Mouse (Mus musculus): ENCODE results near the gene Vti1b. TPM values are rescaled to one million over a fixed set of nuclear protein-coding genes. Genes with fewer than 3 reads are reported as not detected.
A peak's percentile ranks its signal among the peaks of the same experiment; 100 is the strongest.

The Vti1b gene
- 103 and 105 TPM in 2 replicates for polyA plus RNA-seq (2014; fragmentation: Nextera tagmentation; extraction: Ambion mirVana)

DNA sequence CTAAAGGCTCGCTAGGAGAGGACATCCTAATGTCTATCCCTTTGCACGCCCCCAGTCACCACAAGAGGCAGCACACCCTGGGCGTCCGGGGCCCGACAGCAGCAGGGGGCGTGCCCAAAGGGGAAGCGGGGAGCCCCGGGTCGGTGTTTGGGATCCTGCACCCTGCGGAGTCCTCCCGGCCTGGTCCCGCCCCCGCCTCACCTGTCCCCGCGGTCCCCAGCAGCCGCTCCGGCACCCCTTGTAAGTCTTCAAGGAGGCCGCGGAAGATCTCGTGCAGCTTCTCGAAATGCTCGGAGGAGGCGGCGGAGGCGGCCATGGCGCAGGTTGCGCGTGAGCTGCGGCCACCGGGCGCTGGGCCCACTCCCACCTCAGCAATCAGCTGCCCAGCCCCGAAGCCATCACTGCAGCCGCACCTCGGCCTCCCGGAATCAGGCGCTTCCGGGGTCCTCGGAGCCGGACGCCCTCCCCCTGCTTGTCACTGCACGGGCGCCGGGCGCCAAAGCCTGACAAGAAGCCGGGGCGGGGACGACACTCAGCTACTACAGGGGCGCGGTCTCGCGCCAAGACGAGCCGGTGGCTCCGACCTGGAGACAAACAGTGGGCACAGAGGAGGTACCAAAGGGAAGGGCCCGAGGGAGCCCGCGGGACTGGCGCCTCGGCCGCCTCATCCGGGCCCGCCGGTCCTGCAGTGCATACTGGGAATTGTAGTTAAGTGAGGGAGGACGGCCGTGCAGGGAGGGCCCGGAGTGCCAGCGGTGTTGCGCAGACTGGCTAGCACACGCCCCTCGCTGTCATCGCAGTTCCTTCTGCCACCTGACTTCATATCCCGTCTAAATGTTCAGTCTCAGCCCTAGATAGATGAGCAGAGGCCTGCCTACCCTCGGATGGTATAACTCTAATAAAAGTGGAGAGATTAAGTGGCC lies at the start of gene Vti1b:
TSS of gene Vti1b (minus strand) at position 649 of the 923 bp plus-strand sequence.
- Histone ChIP-seq H3K9ac (ENCODE audit: low read length) (peak within 1 kb of the TSS; percentile 91), H3K4me3 (ENCODE audit: low read depth, low read length) (peak within 1 kb of the TSS; percentile 97), H3K27ac (ENCODE audit: low read depth, low read length) (peak within 1 kb of the TSS; percentile 78), H3K27me3 (ENCODE audit: control insufficient read depth, insufficient read depth, low read length) (no peaks in the 10 kb centered on the region), H3K9me3 (ENCODE audit: control insufficient read depth, low read length) (no peaks in the 10 kb centered on the region), H3K4me2 (ENCODE audit: low read depth) (peak within 1 kb of the TSS; percentile 53), H3K4me1 (ENCODE audit: control insufficient read depth, insufficient read depth, low read length) (peaks cover 6% of the 10 kb centered on the region), H3K36me3 (ENCODE audit: control insufficient read depth, insufficient read depth, low read length) (no peaks in the 10 kb centered on the region)
- peak; percentile 97 for ATAC-seq (ENCODE audit: insufficient read depth, low FRiP score, low TSS enrichment)
- under 1% methylated on average over 72 of the region's 73 CpGs for WGBS
- peak; percentile 89 for DNase-seq (ENCODE audit: low spot score)

GRCm38 (mm10) chr12:79217511-79217910 lies 45.0 kb upstream of the Vti1b start:
- Histone ChIP-seq H3K27ac (ENCODE audit: low read depth, low read length) (no peak overlapping the region), H3K9me3 (ENCODE audit: control insufficient read depth, low read length) (no peaks in the 10 kb centered on the region), H3K36me3 (ENCODE audit: control insufficient read depth, insufficient read depth, low read length) (no peaks in the 10 kb centered on the region), H3K4me2 (ENCODE audit: low read depth) (no peak overlapping the region), H3K4me3 (ENCODE audit: low read depth, low read length) (no peak overlapping the region), H3K27me3 (ENCODE audit: control insufficient read depth, insufficient read depth, low read length) (no peaks in the 10 kb centered on the region), H3K9ac (ENCODE audit: low read length) (no peak overlapping the region), H3K4me1 (ENCODE audit: control insufficient read depth, insufficient read depth, low read length) (no peaks in the 10 kb centered on the region)
- ATAC-seq (ENCODE audit: insufficient read depth, low FRiP score, low TSS enrichment) (no peak), DNase-seq (ENCODE audit: low spot score) (no peak)
- 49% methylated on average over 5 of the region's 5 CpGs for WGBS

DNA sequence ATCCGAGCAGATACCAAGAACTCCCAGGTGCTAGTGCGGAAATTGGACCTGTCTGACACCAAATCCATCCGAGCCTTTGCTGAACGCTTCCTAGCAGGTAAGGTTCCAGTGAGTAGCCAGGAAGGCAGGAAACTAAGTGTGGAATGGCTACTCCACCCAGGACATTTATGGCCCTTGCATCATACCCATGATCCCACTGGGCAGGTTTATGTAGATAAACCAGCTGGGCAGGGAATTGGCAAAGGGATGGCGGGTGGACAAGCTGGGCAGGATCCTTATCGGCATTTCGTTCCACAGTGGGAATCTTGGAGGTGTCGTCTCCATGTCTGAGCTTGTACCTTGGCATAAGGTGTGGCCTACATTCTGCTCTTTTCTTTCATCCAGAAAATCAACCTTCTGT lies 39.0 kb upstream of the Vti1b start:
- ATAC-seq (ENCODE audit: insufficient read depth, low FRiP score, low TSS enrichment) (no peak), DNase-seq (ENCODE audit: low spot score) (no peak)
- Histone ChIP-seq H3K9ac (ENCODE audit: low read length) (no peak overlapping the region), H3K4me3 (ENCODE audit: low read depth, low read length) (no peak overlapping the region), H3K36me3 (ENCODE audit: control insufficient read depth, insufficient read depth, low read length) (no peaks in the 10 kb centered on the region), H3K4me1 (ENCODE audit: control insufficient read depth, insufficient read depth, low read length) (no peaks in the 10 kb centered on the region), H3K27me3 (ENCODE audit: control insufficient read depth, insufficient read depth, low read length) (no peaks in the 10 kb centered on the region), H3K4me2 (ENCODE audit: low read depth) (no peak overlapping the region), H3K27ac (ENCODE audit: low read depth, low read length) (no peak overlapping the region), H3K9me3 (ENCODE audit: control insufficient read depth, low read length) (no peaks in the 10 kb centered on the region)
- 91% methylated on average over 8 of the region's 8 CpGs for WGBS

GRCm38 (mm10) chr12:79208703-79209464 lies 36.4 kb upstream of the Vti1b start, which contains the start of gene Rdh12:
Gene Rdh12 (plus strand): TSS chr12:79208914.
- Histone ChIP-seq H3K4me1 (ENCODE audit: control insufficient read depth, insufficient read depth, low read length) (no peaks in the 10 kb centered on the region), H3K27me3 (ENCODE audit: control insufficient read depth, insufficient read depth, low read length) (no peaks in the 10 kb centered on the region), H3K36me3 (ENCODE audit: control insufficient read depth, insufficient read depth, low read length) (no peaks in the 10 kb centered on the region), H3K9ac (ENCODE audit: low read length) (no peak within 1 kb of the TSS), H3K27ac (ENCODE audit: low read depth, low read length) (no peak within 1 kb of the TSS), H3K9me3 (ENCODE audit: control insufficient read depth, low read length) (no peaks in the 10 kb centered on the region), H3K4me3 (ENCODE audit: low read depth, low read length) (peak within 1 kb of the TSS; percentile 24), H3K4me2 (ENCODE audit: low read depth) (peak within 1 kb of the TSS; percentile 38)
- peak; percentile 29 for DNase-seq (ENCODE audit: low spot score)
- no peak for ATAC-seq (ENCODE audit: insufficient read depth, low FRiP score, low TSS enrichment)
- 7% methylated on average over 13 of the region's 13 CpGs for WGBS

DNA sequence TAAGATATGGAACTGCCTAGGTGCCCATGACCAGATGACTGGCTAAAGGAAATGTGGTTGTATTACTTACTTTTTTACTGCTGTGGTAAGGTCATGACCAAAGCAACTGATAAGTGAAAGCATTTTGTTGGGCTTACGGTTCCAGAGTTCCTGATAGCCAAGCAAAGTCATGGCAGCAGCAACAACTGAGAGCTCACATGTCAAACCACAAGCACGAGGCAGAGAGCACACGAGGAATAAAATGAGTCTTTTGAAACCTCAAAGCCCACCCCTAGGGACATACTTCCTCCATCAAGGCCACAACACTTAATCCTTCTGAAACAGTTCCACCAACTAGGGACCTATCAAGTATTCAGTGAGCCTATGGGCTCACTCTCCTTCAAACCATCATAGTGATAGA lies 29.4 kb upstream of the Vti1b start:
- H3K4me2 ChIP-seq (ENCODE audit: low read depth), result no peak overlapping the region
- no peaks in the 10 kb centered on the region for H3K9me3 ChIP-seq (ENCODE audit: control insufficient read depth, low read length)
- no peaks in the 10 kb centered on the region for H3K36me3 ChIP-seq (ENCODE audit: control insufficient read depth, insufficient read depth, low read length)
- H3K9ac ChIP-seq (ENCODE audit: low read length), result no peak overlapping the region
- H3K4me1 ChIP-seq (ENCODE audit: control insufficient read depth, insufficient read depth, low read length), result no peaks in the 10 kb centered on the region
- DNase-seq (ENCODE audit: low spot score) (no peak), ATAC-seq (ENCODE audit: insufficient read depth, low FRiP score, low TSS enrichment) (no peak)
- H3K27ac ChIP-seq (ENCODE audit: low read depth, low read length), result no peak overlapping the region
- H3K4me3 ChIP-seq (ENCODE audit: low read depth, low read length), result no peak overlapping the region
- WGBS, result 73% methylated on average over 3 of the region's 3 CpGs
- H3K27me3 ChIP-seq (ENCODE audit: control insufficient read depth, insufficient read depth, low read length), result no peaks in the 10 kb centered on the region

- no peak overlapping the region for H3K4me2 ChIP-seq (ENCODE audit: low read depth)
- H3K9me3 ChIP-seq (ENCODE audit: control insufficient read depth, low read length), result no peaks in the 10 kb centered on the region
- no peaks in the 10 kb centered on the region for H3K36me3 ChIP-seq (ENCODE audit: control insufficient read depth, insufficient read depth, low read length)
- no peak overlapping the region for H3K27ac ChIP-seq (ENCODE audit: low read depth, low read length)
- 85% methylated on average over 5 of the region's 5 CpGs for WGBS
- no peaks in the 10 kb centered on the region for H3K4me1 ChIP-seq (ENCODE audit: control insufficient read depth, insufficient read depth, low read length)
- H3K4me3 ChIP-seq (ENCODE audit: low read depth, low read length), result no peak overlapping the region
- no peak overlapping the region for H3K9ac ChIP-seq (ENCODE audit: low read length)
- DNase-seq (ENCODE audit: low spot score) (no peak), ATAC-seq (ENCODE audit: insufficient read depth, low FRiP score, low TSS enrichment) (no peak)
- no peaks in the 10 kb centered on the region for H3K27me3 ChIP-seq (ENCODE audit: control insufficient read depth, insufficient read depth, low read length)
Observed at GRCm38 (mm10) chr12:79197105-79197504, 24.6 kb upstream of the Vti1b start.

GRCm38 (mm10) chr12:79193441-79193840 lies 21.0 kb upstream of the Vti1b start:
- 5% methylated on average over 3 of the region's 3 CpGs for WGBS
- H3K9ac ChIP-seq (ENCODE audit: low read length), result no peak overlapping the region
- H3K27me3 ChIP-seq (ENCODE audit: control insufficient read depth, insufficient read depth, low read length), result no peaks in the 10 kb centered on the region
- no peaks in the 10 kb centered on the region for H3K36me3 ChIP-seq (ENCODE audit: control insufficient read depth, insufficient read depth, low read length)
- H3K4me1 ChIP-seq (ENCODE audit: control insufficient read depth, insufficient read depth, low read length), result peaks cover 7% of the 10 kb centered on the region; the same call in 1 of the 2 replicates
- ATAC-seq (ENCODE audit: insufficient read depth, low FRiP score, low TSS enrichment) (no peak), DNase-seq (ENCODE audit: low spot score) (peak; percentile 74)
- no peak overlapping the region for H3K27ac ChIP-seq (ENCODE audit: low read depth, low read length)
- no peak overlapping the region for H3K4me2 ChIP-seq (ENCODE audit: low read depth)
- H3K9me3 ChIP-seq (ENCODE audit: control insufficient read depth, low read length), result no peaks in the 10 kb centered on the region
- no peak overlapping the region for H3K4me3 ChIP-seq (ENCODE audit: low read depth, low read length)

- peak within 1 kb of the TSS; percentile 85 for H3K4me2 ChIP-seq (ENCODE audit: low read depth)
- DNase-seq (ENCODE audit: low spot score) (no peak), ATAC-seq (ENCODE audit: insufficient read depth, low FRiP score, low TSS enrichment) (no peak)
- H3K4me1 ChIP-seq (ENCODE audit: control insufficient read depth, insufficient read depth, low read length), result peaks cover 7% of the 10 kb centered on the region; the same call in 1 of the 2 replicates
- H3K27me3 ChIP-seq (ENCODE audit: control insufficient read depth, insufficient read depth, low read length), result no peaks in the 10 kb centered on the region
- WGBS, result 67% methylated on average over 6 of the region's 6 CpGs
- H3K9ac ChIP-seq (ENCODE audit: low read length), result peak within 1 kb of the TSS; percentile 64
- no peak within 1 kb of the TSS for H3K27ac ChIP-seq (ENCODE audit: low read depth, low read length)
- H3K36me3 ChIP-seq (ENCODE audit: control insufficient read depth, insufficient read depth, low read length), result no peaks in the 10 kb centered on the region
- no peaks in the 10 kb centered on the region for H3K9me3 ChIP-seq (ENCODE audit: control insufficient read depth, low read length)
- H3K4me3 ChIP-seq (ENCODE audit: low read depth, low read length), result peak within 1 kb of the TSS; percentile 65
Observed at GRCm38 (mm10) chr12:79192193-79192592, 19.7 kb upstream of the Vti1b start, which contains the start of gene Rdh11. Gene Rdh11 (minus strand): TSS chr12:79192293.

Measured in neural tube, embryonic 11.5 days (tissue).